Mouse (Mus musculus) embryonic fibroblast, embryonic 13.5 days (primary cell): ENCODE data around the gene Tdrd7. TPM values are rescaled to one million over a fixed set of nuclear protein-coding genes. Genes with fewer than 3 reads are reported as not detected.
A peak's percentile ranks its signal among the peaks of the same experiment; 100 is the strongest.

Experiments
- H3K27ac ChIP-seq: 2 replicates; pipeline ENCODE4 v1.5.1; 2012; ENCODE audit warnings: low read length, control low read depth, inconsistent platforms; ENCODE audit not compliant: insufficient read depth
- H3K4me1 ChIP-seq: 2 replicates; pipeline ENCODE4 v1.6.1; 2011; ENCODE audit warnings: low read length; ENCODE audit not compliant: control insufficient read depth, insufficient read depth
- H3K4me3 ChIP-seq: 2 replicates; pipeline ENCODE4 v1.5.1; 2011; ENCODE audit warnings: mild to moderate bottlenecking, control low read depth, low read length; ENCODE audit not compliant: insufficient read depth
- CTCF ChIP-seq: IDR thresholded peaks from 2 replicates; pipeline ENCODE4 v1.5.1; 2011; ENCODE audit warnings: mild to moderate bottlenecking, control low read depth, low read length, moderate library complexity, borderline replicate concordance; ENCODE audit not compliant: insufficient read depth
- POLR2A ChIP-seq: IDR thresholded peaks from 2 replicates; pipeline ENCODE4 v1.6.1; 2011; ENCODE audit warnings: low read depth, mild to moderate bottlenecking, control low read depth, low read length, moderate library complexity
- polyA plus RNA-seq: library from polyadenylated mRNA; stranded (reverse); fragments of >200 nt; gene quantifications from 2 replicates; pipeline ENCODE4 v1.2.4, GENCODE M21; 2011; ENCODE audit warnings: low read depth; ENCODE audit not compliant: missing spikeins, insufficient read length

The Tdrd7 gene
- polyA plus RNA-seq, 1 experiment = 22.0 TPM

DNA sequence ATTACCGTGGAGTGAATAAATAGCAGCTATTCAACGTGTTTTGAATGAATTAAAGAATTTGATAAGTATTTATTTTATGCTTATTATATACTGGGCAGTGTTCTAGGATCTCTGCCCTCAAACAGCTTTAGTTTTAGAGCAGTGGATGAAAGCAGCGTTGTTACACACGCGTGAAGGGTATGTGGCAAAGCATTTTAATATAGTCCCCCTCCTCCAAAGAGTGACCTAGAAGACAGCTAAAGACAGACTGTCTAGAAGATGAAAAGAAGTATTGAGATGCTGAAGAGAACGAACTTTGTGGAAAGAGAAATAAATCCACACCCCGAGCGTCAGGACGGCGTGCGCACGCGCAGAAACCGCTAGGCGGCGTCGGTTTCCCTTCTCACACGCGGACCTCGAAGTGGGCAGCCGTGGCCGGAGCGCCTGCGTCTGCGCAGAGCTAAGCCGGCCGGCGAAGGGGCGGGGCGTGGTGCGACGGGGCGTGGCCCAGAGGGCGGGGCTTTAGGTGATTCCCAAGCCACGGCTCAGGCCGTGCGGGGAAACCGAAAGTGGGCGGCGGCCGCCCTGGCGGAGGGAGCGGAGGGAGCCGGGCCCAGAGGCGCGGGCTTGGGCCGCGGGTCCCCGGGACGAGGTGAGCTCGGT, 6.8 kb downstream of the Tdrd7 start:
- Histone ChIP-seq H3K4me3 (peak overlapping the region; percentile 89), H3K27ac (0 out of 2 replicates have a peak overlapping the region, but pooled peaks have one; percentile 41), H3K4me1 (peaks cover under 1% of the 10 kb centered on the region)
- peak; percentile 55 for TF ChIP-seq POLR2A
- TF ChIP-seq CTCF = peak; percentile 75

DNA sequence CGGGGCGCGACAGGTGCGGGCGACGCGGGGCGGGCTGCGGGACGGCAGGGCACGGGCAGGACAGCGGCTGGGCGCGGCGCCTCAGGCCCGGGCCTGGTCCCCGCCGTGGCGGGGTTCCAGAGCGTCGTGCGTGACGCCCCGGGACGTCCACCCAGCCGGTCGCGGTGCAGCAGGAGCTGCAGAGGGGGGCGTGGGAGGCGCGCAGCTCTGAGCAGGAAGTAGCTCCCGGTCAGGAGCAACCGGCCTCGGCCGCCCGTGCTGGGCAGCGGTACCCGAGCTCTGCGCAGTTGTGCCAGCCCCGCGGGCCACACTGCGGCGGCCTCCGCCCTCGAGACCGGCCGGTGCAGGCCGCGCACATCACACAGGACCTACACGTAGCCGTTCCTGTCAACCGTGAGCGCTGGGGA, 7.3 kb downstream of the Tdrd7 start:
- H3K4me1 ChIP-seq = no peaks in the 10 kb centered on the region; the same call in none of the 2 replicates
- TF ChIP-seq POLR2A (0 out of 2 replicates have a peak, but pooled peaks have one; percentile 27), CTCF (no peak)
- 0 out of 2 replicates have a peak overlapping the region, but pooled peaks have one; percentile 41 for H3K27ac ChIP-seq
- peak overlapping the region; percentile 89 for H3K4me3 ChIP-seq

DNA sequence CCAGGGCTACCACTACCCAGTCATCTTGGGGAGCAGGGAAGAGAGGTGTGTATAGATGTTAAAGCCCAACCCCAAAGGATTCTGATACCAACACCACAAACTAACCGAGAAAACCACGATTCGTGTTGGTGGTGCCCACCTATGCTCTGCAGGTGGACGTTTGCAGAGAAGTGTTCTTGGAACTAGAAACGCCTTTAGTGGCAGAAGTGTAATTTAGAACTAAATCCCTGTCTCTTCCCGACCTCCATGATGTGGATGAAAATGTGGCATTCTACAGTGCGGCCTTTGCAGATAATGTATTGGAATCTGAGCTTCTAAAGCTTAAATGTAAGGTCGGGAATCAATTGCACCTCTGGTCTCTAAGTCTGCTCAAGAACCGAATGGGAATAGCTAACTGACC, 7.8 kb downstream of the Tdrd7 start:
- Histone ChIP-seq H3K4me3 (peak overlapping the region; percentile 89), H3K27ac (no peak overlapping the region), H3K4me1 (no peaks in the 10 kb centered on the region; the same call in none of the 2 replicates)
- TF ChIP-seq CTCF (no peak), POLR2A (no peak)

DNA sequence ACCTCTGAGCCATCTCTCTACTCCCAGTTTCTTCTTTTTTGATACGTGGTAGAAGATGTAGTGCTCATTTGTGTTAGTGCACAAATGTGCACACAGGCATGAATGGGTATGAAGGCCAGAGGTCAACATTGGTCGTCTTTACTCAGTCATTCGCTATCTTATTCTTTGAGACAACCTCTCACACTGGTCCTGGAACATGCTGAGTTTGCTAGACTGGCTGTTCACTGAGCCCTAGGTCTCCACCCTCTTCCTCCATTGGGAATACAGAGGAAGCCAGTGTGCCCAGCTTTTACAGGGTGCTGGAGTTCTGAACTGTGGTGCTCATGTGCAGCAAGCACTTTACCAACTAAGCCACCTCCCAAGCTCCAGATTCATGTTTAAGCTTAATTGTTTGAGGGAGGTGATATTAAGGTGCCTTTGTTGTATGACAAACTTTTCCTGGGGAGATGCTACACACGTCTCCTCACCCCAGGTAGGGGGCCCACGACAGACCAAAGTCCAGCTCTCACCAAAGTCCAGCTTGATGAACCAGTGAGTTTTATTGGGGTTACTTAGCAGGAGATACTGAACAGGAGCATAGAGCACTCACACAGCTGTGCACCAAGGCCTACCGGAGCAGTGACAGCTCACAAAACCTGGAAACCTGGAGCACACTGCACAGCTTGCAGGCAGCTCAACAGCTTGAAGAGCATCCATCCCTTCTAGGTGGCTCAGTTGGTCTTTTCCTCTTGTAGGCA, 12.0 kb downstream of the Tdrd7 start:
- H3K4me1 ChIP-seq = no peaks in the 10 kb centered on the region; the same call in none of the 2 replicates
- TF ChIP-seq POLR2A (no peak), CTCF (no peak)
- no peak overlapping the region for H3K27ac ChIP-seq
- no peak overlapping the region for H3K4me3 ChIP-seq

DNA sequence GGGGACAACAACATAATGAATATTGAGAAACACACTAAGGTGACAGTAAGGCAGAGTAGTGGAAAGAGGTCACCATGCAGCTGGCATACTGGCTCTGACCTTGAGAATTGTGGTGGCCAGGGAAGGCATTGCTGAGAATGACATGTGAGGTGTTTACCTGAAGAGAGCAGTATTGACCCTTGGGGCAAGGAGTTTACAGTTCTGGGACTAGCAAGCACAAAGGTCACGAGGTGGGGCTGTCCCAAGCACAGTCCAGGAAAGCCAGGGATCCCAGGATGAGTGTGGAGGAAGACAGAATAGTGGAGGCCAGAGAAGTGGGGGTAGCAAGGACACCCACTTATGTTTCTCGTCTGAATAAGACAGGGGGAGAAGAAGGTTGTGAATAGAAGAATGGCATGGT, 14.8 kb downstream of the Tdrd7 start:
- Histone ChIP-seq H3K4me3 (no peak overlapping the region), H3K27ac (no peak overlapping the region), H3K4me1 (no peaks in the 10 kb centered on the region)
- TF ChIP-seq CTCF (no peak), POLR2A (no peak)

DNA sequence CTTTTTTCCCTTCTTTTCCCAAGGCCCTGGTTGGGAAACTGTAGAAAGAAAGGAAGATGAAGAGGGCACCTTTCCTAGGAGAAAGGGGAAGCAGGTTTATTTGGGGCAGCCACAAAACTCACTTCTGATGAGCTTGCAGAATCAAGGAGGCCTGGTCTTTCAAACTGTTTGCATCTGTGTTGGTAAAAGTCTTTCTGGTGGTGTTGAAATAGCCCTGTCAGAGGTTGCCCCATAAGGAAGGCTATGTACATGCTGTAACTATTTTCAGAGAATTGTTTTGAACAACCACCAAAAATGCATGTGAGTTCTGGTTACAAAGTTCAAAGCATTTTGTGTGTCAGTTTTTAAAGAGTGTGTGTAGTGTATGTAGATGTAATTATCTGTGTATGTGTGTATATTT, 15.9 kb downstream of the Tdrd7 start:
- Histone ChIP-seq H3K4me1 (no peaks in the 10 kb centered on the region), H3K4me3 (no peak overlapping the region), H3K27ac (no peak overlapping the region)
- no peak for TF ChIP-seq CTCF
- TF ChIP-seq POLR2A = no peak

DNA sequence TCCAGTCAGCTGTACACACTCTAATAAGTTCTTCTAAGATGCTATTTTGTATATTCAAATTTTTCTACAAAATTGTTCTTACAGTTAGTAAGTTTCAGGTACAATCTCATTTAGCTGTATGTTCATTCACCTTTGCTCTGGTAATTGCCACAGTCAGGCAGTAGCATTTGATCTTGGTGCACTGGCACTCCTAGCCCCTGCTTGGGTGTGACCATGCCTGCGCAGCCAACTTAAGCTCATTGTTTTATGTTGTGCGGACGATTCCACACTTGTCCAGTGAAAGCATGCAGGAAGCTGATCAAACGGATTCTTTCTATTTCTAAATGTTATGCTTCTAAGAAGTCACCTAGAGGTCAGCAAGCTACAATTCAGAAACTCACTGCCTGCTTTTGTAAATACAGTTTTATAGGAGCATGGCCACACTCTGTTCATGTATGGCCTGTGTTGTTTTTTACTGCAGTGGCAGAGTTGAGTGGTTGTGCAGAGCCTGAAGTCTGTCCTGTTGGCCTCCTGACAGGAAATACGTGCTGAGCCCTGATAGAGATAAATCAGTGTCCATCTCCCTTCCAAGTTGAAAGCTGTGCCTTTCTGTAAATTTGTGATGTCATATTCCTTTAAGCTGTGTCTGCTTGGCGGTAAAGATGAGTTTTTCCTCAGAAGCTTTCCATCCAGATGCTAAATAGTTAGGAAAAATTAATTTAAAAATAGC, 25.4 kb downstream of the Tdrd7 start:
- Histone ChIP-seq H3K4me1 (peaks cover 3% of the 10 kb centered on the region), H3K4me3 (no peak overlapping the region)
- no peak for TF ChIP-seq POLR2A
- no peak for TF ChIP-seq CTCF

DNA sequence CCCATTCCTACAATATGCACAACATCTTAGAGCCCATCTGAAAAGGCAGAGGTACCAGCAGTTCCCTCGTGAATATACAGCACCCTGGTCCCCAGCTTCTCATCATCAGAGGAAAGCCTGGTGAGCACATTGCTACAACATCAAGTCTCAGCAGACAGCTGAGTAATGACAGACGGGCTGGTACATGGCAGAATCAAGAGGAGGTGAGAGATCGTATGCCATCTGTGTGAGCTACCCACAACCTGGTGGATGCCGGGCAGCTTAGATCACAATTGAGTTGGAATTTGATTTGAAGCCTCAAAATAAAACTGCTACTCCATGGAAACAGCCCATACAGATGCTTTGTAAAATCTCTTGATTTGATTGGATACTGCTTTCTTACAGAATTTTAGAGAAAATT, 33.4 kb downstream of the Tdrd7 start:
- H3K27ac ChIP-seq = no peak overlapping the region
- H3K4me1 ChIP-seq = no peaks in the 10 kb centered on the region
- TF ChIP-seq CTCF = no peak
- TF ChIP-seq POLR2A = no peak
- H3K4me3 ChIP-seq = no peak overlapping the region

More for the DNA sequence above, 25.4 kb downstream of the Tdrd7 start:
- H3K27ac ChIP-seq = no peak overlapping the region

DNA sequence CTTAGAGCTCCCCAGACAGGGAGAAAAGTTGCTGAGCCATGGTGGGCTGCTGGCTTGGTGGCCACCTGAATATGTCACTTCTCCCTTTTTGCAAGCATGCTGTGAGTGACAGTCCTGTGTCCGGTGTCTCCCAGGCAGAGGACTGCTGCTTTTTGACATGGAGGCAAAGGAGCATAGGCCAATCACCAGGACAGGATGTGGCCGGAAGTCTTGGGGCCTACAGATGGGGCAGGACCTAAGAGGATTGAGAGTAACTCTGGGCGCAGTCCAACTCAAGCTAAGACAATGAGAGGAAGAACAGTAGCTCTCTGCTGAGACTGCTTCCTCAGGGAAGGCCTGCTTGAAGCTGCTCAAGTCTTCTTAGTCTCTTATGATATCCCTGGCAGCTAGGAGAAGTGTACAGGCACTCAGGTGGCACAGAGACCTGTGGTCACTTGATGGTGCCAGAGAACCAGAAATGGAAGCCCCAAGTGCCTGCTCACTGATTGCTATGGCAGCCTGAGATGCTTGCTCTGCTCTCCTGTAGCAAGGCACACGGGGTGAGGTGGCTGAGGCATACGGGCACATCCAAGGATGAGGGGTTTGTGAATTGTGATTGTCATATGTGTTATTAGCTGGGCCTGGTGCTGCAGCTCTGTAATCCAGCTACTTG, 43.1 kb downstream of the Tdrd7 start:
- Histone ChIP-seq H3K4me3 (no peak overlapping the region), H3K4me1 (no peaks in the 10 kb centered on the region), H3K27ac (no peak overlapping the region)
- TF ChIP-seq POLR2A (no peak), CTCF (no peak)
